Mouse (Mus musculus) spleen, adult 2 months (tissue): ENCODE data around the gene Sphk2.

Source experiments
- CTCF ChIP-seq: fragments of 200-500 bp; IDR thresholded peaks from 2 replicates; pipeline ENCODE4 v1.5.1; 2011; ENCODE audit warnings: mild to moderate bottlenecking, inconsistent platforms; ENCODE audit not compliant: insufficient read depth, insufficient read length, insufficient replicate concordance; ENCODE audit errors: extremely low read depth
- POLR2A ChIP-seq: fragments of 200-500 bp; IDR thresholded peaks from 2 replicates; pipeline ENCODE4 v1.6.1; 2011; ENCODE audit warnings: low read depth, low read length, inconsistent platforms

GRCm38 (mm10) chr7:45692364-45692763, 25.4 kb downstream of the Sphk2 start:
- TF ChIP-seq CTCF, result no peak
- no peak for TF ChIP-seq POLR2A
